Mouse (Mus musculus) thymus, adult 2 months (tissue): Measurements from ENCODE around the gene Por.

Source experiments
- CTCF ChIP-seq: fragments of 200-500 bp; IDR thresholded peaks from 2 replicates; pipeline ENCODE4 v1.5.1; 2012; ENCODE audit warnings: mild to moderate bottlenecking, control low read depth, low read length, moderate library complexity, borderline replicate concordance; ENCODE audit not compliant: control insufficient read depth, poor library complexity, insufficient read depth; ENCODE audit errors: extremely low read depth
- POLR2A ChIP-seq: fragments of 200-500 bp; IDR thresholded peaks from 2 replicates; pipeline ENCODE4 v1.6.1; 2012; ENCODE audit warnings: mild to moderate bottlenecking, low read length, control low read depth, moderate library complexity; ENCODE audit not compliant: control insufficient read depth, poor library complexity, insufficient read depth; ENCODE audit errors: extremely low read depth

DNA sequence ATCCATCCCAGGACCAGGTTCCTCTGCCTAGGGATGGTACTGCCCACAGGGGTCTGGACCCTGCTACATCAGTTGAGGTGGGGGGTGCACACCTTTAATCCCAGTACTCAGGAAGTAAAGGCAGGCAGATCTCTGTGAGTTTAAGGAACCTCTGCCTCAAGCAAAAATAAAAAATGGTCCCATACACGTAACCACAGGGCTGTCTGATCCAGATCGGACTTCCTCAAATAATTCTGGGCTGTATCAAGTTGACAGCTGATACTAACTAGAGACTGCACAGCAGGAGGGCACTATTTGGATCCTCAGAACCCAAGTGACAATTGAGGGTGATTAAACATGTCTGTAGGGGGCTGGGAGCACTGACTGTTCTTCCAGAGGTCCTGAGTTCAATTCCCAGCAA is 7.4 kb downstream of the Por start:
- no peak for TF ChIP-seq CTCF
- TF ChIP-seq POLR2A, result no peak
